Mouse (Mus musculus): Measurements from ENCODE around the gene Vmn2r2.

Gene Vmn2r2

GRCm38 (mm10) chr3:64141878-64142508 lies at the start of gene Vmn2r2:
Vmn2r2 (minus strand) TSS chr3:64141928.
- ATAC-seq (ENCODE audit: insufficient number of reproducible peaks, low FRiP score, low TSS enrichment), result no peak

GRCm38 (mm10) chr3:64113352-64114046 lies 28.2 kb downstream of the Vmn2r2 start:
- ATAC-seq (ENCODE audit: insufficient number of reproducible peaks, low FRiP score, low TSS enrichment), result peak; percentile 31; the same call in 1 of the 2 replicates

- ATAC-seq (ENCODE audit: insufficient number of reproducible peaks, low FRiP score, low TSS enrichment), result no peak
Observed at GRCm38 (mm10) chr3:64112707-64113106, 29.0 kb downstream of the Vmn2r2 start.

- no peak for ATAC-seq (ENCODE audit: insufficient number of reproducible peaks, low FRiP score, low TSS enrichment)
Observed at GRCm38 (mm10) chr3:64081247-64081646, 60.5 kb downstream of the Vmn2r2 start, which contains the start of gene Vmn2r1. Vmn2r1 (plus strand) TSS chr3:64081547.
